Mouse (Mus musculus): ENCODE data around the gene Arid4b.

DNA sequence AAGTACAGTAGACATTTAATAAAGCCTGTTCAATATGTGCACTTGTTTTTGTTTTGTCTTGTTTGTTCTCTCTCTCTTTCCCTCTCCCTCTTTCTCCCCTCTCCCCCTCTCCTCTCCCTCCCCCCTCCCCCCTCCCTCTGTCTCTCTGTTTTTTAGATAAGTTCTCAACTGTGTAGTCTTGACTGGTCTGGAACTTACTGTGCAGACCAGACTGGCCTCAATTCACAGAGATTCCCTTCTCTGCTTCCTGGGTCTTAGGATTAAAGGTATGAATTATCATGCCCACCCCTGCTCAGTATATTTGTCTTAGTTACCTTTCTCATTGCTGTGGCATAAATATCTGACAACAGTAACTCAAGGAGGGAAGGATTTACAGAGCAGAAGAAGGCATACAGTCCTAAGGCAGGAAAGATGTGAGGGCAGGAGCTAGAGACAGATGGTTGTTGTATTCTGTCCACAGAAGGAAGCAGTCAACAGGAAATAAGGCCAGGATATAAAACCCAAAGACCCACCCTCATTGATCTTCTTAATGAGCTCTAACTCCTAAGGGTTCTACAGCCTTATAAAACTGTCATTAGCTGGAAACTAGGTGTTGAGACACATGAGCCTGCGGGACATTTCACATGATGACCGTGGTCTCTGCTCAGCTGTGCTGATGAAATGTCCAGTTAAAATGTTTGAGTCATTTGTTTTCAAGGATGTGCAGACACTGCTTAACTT lies 47.3 kb downstream of the Arid4b start:
- TF ChIP-seq CTCF (IDR thresholded peaks at IDR 0.05; ENCODE audit: borderline replicate concordance, insufficient read depth, low read depth, low read length) (no peak), POLR2A (IDR thresholded peaks at IDR 0.05; ENCODE audit: borderline replicate concordance, insufficient read depth, low read length) (no peak)

Measured in cerebellum, adult 2 months (tissue).